Mouse (Mus musculus): ENCODE results near the gene Dcx.

Gene Dcx

DNA sequence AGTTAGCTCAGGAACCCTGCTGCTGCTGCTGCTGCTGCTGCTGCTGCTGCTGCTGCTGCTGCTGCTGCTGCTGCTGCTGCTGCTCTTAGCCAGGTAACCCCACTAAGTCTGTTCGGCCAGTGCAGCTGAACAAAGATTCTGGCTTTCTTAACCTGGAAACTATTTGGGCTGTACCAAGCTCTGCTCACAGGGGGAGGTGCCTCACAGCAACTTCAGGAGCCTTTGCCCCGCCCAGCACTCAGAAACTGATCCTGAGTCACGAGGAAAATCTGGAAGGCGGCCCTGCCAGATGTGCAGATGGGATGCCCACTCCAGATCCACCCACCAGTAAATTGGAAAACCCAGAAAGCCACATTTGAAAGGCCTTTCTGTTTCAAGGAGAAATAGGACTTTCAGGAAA lies 105.9 kb downstream of the Dcx start, which contains the start of gene Capn6:
Capn6 (minus strand) TSS at position 203 of the 400 bp plus-strand sequence.
- no peak for DNase-seq (ENCODE audit: low spot score in 2 of 2)

- no peak for DNase-seq (ENCODE audit: low spot score in 2 of 2)
Measured at GRCm38 (mm10) chrX:143826521-143826920, 106.6 kb downstream of the Dcx start.

DNA sequence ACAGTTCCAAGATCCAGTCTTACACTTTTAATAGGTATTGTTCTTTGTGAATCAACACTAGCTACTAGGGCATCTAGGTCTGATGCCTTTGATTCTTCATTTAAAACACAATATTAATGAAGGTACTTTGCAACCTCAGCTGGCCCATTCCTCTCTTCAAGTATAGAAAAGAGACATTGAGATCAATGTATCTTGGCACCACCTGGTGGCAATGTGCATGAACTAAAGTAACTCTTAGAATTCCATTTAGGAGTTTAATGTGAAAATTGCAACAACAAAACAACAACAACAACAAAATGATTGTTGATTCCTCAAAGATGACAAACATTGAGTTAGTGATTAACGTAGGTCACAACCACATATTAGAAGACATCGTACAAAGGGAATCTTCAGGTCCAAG lies 114.2 kb downstream of the Dcx start:
- DNase-seq (ENCODE audit: low spot score in 2 of 2): no peak

GRCm38 (mm10) chrX:143815948-143816347 lies 117.2 kb downstream of the Dcx start:
- no peak for DNase-seq (ENCODE audit: low spot score in 2 of 2)
